7 mouse cellular contexts compared by ENCODE assay signal in the genomic region with DNA sequence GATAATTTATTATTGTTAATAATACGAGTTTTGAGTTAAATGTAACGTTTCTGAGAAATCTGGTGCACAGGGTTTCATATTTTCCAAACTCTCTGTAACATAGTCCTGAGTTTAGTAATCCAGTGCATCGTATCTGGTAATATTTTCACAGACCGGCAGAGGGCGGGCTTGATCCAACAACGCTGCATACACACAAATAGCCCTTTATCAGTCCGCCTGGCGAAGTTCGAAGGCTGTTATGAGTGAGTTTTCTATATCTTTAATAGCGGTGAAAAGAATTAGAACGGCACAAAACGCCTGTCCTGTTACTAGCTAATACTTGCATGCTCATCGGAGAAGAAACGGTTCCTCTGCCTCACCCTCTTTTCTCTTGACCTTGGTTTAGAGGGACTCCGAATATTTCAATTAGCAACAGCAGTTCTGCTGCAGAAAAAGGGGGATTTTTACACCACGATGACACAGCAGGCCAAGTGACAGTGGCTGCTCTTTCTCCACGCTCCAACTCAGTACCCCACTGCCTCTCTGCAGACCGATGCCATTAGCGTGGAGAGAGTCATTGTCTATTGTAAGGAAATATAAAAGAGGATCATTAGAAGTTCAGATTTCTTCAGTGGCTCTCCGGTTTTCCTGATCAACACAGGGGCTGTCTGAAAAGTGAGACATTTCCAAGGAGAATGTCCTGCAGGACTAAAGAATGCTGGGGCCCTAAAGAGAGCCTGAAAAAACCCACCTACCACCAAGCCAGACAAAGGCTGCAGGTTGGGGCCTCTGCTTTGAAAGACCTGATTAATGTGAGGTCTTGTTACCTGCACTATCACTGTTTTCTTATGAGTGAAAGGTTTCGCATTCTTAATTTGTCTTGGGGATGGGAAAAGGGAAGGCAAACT.
A peak's percentile ranks its signal among the peaks of the same experiment; 100 is the strongest.
DNase-seq lines count a peak whose midpoint lies in the region; ATAC-seq lines count a peak whose summit lies in the region.

No protein-coding gene starts in this region.

- H3K9me3 ChIP-seq in hindbrain, embryonic 14.5 days (ENCODE audit: control insufficient read depth, low read length) = no peaks in the 10 kb centered on the region

- H3K27me3 ChIP-seq in hindbrain, embryonic 14.5 days (ENCODE audit: control insufficient read depth, insufficient read depth, low read length) = no peaks in the 10 kb centered on the region

- peak; percentile 89; the same call in 1 of the 2 replicates for ATAC-seq in hindbrain, embryonic 14.5 days (ENCODE audit: low FRiP score)

- no peaks in the 10 kb centered on the region for H3K36me3 ChIP-seq in hindbrain, embryonic 14.5 days (replicated peaks; ENCODE audit: control insufficient read depth, insufficient read depth)

- WGBS in hindbrain, embryonic 14.5 days = 9% methylated on average over 21 of the region's 21 CpGs

- H3K4me2 ChIP-seq in hindbrain, embryonic 14.5 days (replicated peaks) = peak overlapping the region; percentile 48

- peak overlapping the region; percentile 15 for H3K4me3 ChIP-seq in hindbrain, embryonic 14.5 days (replicated peaks; ENCODE audit: low read length)

- H3K9ac ChIP-seq in hindbrain, embryonic 14.5 days = no peak overlapping the region; the same call in 1 of the 2 replicates

- peak; percentile 64 for DNase-seq in ZHBTc4 (ENCODE audit: low read depth, low spot score)
- peak; percentile 83 to 85 for DNase-seq in cerebellum, postnatal 10 days
- DNase-seq in frontal cortex, postnatal 14 days (ENCODE audit: low spot score in 2 of 2) = peak; percentile 42 to 78
- peak; percentile 89 for DNase-seq in hindbrain, embryonic 14.5 days (ENCODE audit: low spot score)
- DNase-seq in layer of hippocampus, postnatal 25 days (ENCODE audit: extremely low spot score in 1 of 2, low spot score in 1 of 2) = peak; percentile 65 to 92
- DNase-seq in lung, postnatal 14 days = peak; percentile 57
- peak; percentile 39 for DNase-seq in retina, postnatal 7 days (ENCODE audit: low read depth, low spot score)

- no peaks in the 10 kb centered on the region for H3K4me1 ChIP-seq in hindbrain, embryonic 14.5 days (replicated peaks; ENCODE audit: control insufficient read depth, insufficient read depth, low read length)

- no peak overlapping the region for H3K27ac ChIP-seq in hindbrain, embryonic 14.5 days

Comparison
In these comparisons a context has a peak if more than half of its experiments do, and no peak if none do; other contexts are left out.
1. DNase-seq: peak in every context shown above with its lines; median percentile 89 in hindbrain, embryonic 14.5 days; 84 in cerebellum, postnatal 10 days; 78 in layer of hippocampus, postnatal 25 days; 64 in ZHBTc4; 60 in frontal cortex, postnatal 14 days; 57 in lung, postnatal 14 days; 39 in retina, postnatal 7 days.